Mouse (Mus musculus) forebrain, embryonic 13.5 days (tissue): Measurements from ENCODE around the gene Lysmd1. TPM values are rescaled to one million over a fixed set of nuclear protein-coding genes. Genes with fewer than 3 reads are reported as not detected.

Source experiments
- ATAC-seq: fragments of 200-750 bp; cut with Nextera tagmentation; 2 replicates; pipeline ENCODE4 v1.8.0; 2017
- H3K27ac ChIP-seq: fragments of 300-500 bp; sonication (generic); 2 replicates; pipeline ENCODE4 v1.5.1; 2015; ENCODE audit warnings: inconsistent platforms, mild to moderate bottlenecking, moderate library complexity
- H3K27me3 ChIP-seq: fragments of 300-500 bp; sonication (generic); 2 replicates; pipeline ENCODE4 v1.6.1; 2015; ENCODE audit warnings: mild to moderate bottlenecking, inconsistent platforms
- H3K36me3 ChIP-seq: fragments of 300-500 bp; sonication (generic); 2 replicates; pipeline ENCODE4 v1.6.1; 2015; ENCODE audit warnings: mild to moderate bottlenecking, inconsistent platforms; ENCODE audit not compliant: poor library complexity, severe bottlenecking
- H3K4me1 ChIP-seq: fragments of 300-500 bp; sonication (generic); 2 replicates; pipeline ENCODE4 v1.6.1; 2015; ENCODE audit warnings: inconsistent platforms
- H3K4me2 ChIP-seq: fragments of 300-500 bp; sonication (generic); 2 replicates; pipeline ENCODE4 v1.6.1; 2015; ENCODE audit warnings: inconsistent platforms, mild to moderate bottlenecking, moderate library complexity
- H3K4me3 ChIP-seq: fragments of 300-500 bp; sonication (generic); 2 replicates; pipeline ENCODE4 v1.5.1; 2015; ENCODE audit warnings: mild to moderate bottlenecking, inconsistent platforms
- H3K9ac ChIP-seq: fragments of 300-500 bp; sonication (generic); 2 replicates; pipeline ENCODE4 v1.6.1; 2015; ENCODE audit warnings: mild to moderate bottlenecking, inconsistent platforms
- H3K9me3 ChIP-seq: fragments of 300-500 bp; sonication (generic); replicated peaks from 2 replicates; pipeline ENCODE4 v1.6.1; 2016; ENCODE audit warnings: inconsistent platforms
- WGBS: fragments of 180-500 bp; shearing (Covaris S2); methylation state at CpG from one replicate; pipeline ENCODE4 v1.1.7; 2015; 5-methylcytosine and 5-hydroxymethylcytosine counted together
- microRNA-seq: library from miRNA; unstranded; fragments of <30 nt; microRNA quantifications from one replicate; pipeline ENCODE4, GENCODE M21; 2016
- polyA plus RNA-seq: library from polyadenylated mRNA; unstranded; fragments of >200 nt; fragmentation: Nextera tagmentation; extraction: Ambion mirVana; gene quantifications from 2 replicates; pipeline ENCODE4 v1.2.1, GENCODE M21; 2015

The Lysmd1 gene
- polyA plus RNA-seq, 1 experiment from 2014 or later, result 29.6 TPM

DNA sequence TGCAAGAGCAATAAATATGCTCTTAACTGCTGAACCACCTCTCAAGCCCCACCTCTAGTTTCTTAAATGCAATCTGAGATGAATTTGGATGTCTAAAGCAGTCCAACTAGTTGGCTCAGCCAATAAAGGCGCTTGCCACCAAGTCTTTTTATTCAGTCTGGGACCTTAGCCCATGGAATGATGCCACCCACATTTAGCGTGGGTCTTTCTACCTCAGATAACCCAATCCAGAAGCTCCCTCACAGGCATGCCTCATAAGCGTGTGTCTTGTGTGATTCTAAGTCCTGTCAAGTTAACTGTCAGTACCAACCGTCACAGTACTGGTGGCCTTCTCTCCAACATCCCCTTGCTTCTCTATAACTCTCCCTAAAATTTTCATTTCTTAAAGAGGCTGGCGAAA, 45.1 kb downstream of the Lysmd1 start:
- ATAC-seq, result no peak
- no peak overlapping the region for H3K27ac ChIP-seq
- no peaks in the 10 kb centered on the region for H3K9me3 ChIP-seq
- H3K4me3 ChIP-seq, result no peak overlapping the region
- H3K27me3 ChIP-seq, result peaks cover 5% of the 10 kb centered on the region
- H3K4me1 ChIP-seq, result peaks cover 2% of the 10 kb centered on the region; the same call in 1 of the 2 replicates
- 85% methylated on average over 5 of the region's 5 CpGs for WGBS
- H3K36me3 ChIP-seq, result peaks cover 9% of the 10 kb centered on the region
- H3K9ac ChIP-seq, result no peak overlapping the region
- H3K4me2 ChIP-seq, result no peak overlapping the region

DNA sequence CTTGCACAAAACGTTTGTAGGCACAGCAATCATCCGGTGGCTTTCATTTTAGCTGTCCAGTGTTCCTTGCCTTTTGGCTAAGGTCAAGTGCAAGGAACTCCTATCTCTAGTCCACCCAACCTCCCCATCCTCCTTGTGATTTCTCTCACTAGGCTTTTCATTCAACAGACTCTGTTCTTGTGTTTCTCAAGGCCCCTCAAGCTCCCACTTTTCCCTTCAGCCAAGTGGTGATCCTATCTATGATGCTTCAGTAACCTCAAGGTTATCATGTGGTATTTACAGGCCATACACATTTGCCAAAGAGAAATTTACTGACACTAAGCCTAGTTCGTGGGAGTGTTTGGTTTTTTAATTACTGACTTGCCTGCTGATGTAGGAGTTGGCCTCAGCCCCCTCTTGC, 46.0 kb downstream of the Lysmd1 start:
- H3K9ac ChIP-seq, result no peak overlapping the region
- H3K9me3 ChIP-seq, result no peaks in the 10 kb centered on the region
- H3K27ac ChIP-seq, result no peak overlapping the region
- 0 out of 2 replicates have a peak, but pooled peaks cover 3% of the 10 kb centered on the region for H3K27me3 ChIP-seq
- H3K4me2 ChIP-seq, result no peak overlapping the region
- no peak for ATAC-seq
- 75% methylated on average over 3 of the region's 3 CpGs for WGBS
- H3K4me1 ChIP-seq, result no peaks in the 10 kb centered on the region
- peaks cover 18% of the 10 kb centered on the region for H3K36me3 ChIP-seq
- no peak overlapping the region for H3K4me3 ChIP-seq

DNA sequence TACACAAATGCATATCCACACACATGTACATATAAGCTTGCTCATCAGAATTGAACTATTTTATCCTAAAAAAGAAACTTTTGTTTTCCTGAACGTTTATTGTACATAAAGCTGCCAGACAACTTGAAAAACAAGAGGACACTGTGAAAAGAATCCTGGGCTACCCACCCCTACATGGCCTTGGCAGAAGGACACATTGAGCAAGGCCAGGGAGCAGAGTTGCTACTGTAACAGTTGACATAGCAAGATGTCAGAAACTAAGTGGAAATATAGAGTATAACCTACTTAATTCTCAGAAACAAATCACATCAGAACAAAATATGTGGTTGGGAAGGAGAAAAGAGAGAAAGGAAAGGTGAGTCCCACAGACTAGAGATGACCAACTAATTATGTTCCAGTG, 48.0 kb downstream of the Lysmd1 start:
- ATAC-seq, result no peak
- no peak overlapping the region for H3K27ac ChIP-seq
- 59% methylated on average over 1 of the region's 1 CpGs for WGBS
- no peak overlapping the region for H3K4me2 ChIP-seq
- H3K4me1 ChIP-seq, result no peaks in the 10 kb centered on the region
- no peak overlapping the region for H3K4me3 ChIP-seq
- H3K27me3 ChIP-seq, result no peaks in the 10 kb centered on the region
- H3K36me3 ChIP-seq, result peaks cover 34% of the 10 kb centered on the region
- no peaks in the 10 kb centered on the region for H3K9me3 ChIP-seq
- no peak overlapping the region for H3K9ac ChIP-seq

DNA sequence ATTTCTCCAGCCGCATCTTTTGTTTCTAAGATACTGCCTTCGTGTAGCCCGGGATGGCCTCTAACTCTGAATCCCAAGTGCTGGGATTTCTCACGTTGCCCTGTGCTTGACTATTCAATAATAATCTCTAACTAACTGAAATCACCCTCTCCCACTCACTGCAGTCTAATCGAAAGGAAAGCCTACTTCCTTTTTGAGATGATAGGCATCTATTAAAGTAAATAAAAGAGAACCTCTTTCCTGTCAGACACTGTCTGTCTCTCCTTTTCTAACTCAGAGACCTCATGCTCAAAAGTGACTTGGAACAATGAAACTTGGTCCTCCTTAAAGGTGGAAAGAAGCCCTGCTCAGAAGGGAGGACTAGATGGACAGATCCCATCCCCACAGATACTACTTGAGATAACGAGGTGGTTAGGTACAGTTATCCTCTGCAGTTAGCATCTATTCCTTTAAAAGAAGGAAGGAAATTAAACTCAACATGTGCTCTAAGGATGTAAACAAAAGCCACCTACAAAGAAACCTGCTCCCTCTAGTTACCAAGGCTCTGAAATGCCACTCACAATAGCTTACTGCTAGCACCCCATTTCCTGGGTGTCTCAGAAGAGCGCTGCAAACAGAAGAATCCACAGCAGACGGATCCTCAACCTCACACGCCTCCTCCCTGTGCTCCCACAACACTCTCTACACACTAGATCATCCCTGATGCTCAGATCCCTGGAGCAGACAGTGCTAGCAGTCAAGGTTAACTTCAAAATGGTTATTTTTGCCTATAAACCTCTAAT, 51.1 kb downstream of the Lysmd1 start:
- no peak for ATAC-seq
- Histone ChIP-seq H3K27ac (no peak overlapping the region), H3K4me3 (no peak overlapping the region), H3K27me3 (no peaks in the 10 kb centered on the region), H3K4me2 (no peak overlapping the region), H3K4me1 (no peaks in the 10 kb centered on the region), H3K9ac (no peak overlapping the region), H3K9me3 (no peaks in the 10 kb centered on the region), H3K36me3 (peaks cover 65% of the 10 kb centered on the region)
- 87% methylated on average over 9 of the region's 9 CpGs for WGBS

DNA sequence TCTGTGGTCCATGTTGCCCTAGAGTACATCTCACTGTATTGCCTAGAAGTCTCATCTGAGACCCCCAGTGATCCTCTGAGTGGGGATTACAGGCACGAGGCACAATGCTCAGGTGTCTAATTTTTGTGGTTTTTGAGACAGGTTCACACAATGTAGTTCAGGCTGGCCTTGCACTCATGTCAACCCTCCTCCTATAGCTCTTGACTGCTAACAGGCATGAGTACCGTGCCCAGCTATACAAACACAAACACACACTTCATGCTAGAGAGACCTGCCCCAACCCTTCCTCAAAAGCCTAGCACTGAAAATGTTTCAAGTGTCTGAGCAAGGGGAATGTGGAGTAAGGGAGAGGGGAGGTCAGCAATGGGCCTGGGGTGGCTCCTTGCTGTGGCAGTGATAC, 52.2 kb downstream of the Lysmd1 start:
- Histone ChIP-seq H3K36me3 (peaks cover 72% of the 10 kb centered on the region), H3K9me3 (no peaks in the 10 kb centered on the region), H3K27me3 (no peaks in the 10 kb centered on the region), H3K27ac (no peak overlapping the region), H3K4me3 (no peak overlapping the region), H3K9ac (no peak overlapping the region), H3K4me1 (no peaks in the 10 kb centered on the region), H3K4me2 (no peak overlapping the region)
- ATAC-seq, result no peak
- 97% methylated on average over 2 of the region's 2 CpGs for WGBS

DNA sequence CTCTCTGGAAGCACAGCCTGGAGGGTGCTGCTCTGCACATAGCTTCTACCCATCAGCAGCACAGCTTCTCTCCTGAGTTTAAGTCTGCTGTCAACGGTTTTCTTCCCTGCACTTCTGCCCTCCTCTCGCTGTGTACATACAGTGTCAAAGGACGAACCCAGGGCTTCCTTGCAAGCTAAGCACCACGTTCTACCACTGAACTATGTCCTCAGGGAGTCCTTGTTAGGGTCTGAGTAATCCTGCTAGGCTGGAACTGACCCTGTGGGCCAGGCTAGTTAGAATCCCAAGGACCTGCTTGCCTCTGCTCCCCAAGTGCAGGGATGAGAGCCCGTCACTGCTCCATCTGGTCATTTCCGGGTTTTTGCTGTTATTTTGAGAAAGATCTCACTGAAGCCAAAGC, 53.0 kb downstream of the Lysmd1 start:
- H3K9me3 ChIP-seq, result no peaks in the 10 kb centered on the region
- no peak overlapping the region for H3K27ac ChIP-seq
- peaks cover 74% of the 10 kb centered on the region for H3K36me3 ChIP-seq
- no peak overlapping the region for H3K9ac ChIP-seq
- no peak for ATAC-seq
- WGBS, result 91% methylated on average over 6 of the region's 6 CpGs
- no peaks in the 10 kb centered on the region for H3K27me3 ChIP-seq
- H3K4me3 ChIP-seq, result no peak overlapping the region
- no peak overlapping the region for H3K4me2 ChIP-seq
- no peaks in the 10 kb centered on the region for H3K4me1 ChIP-seq

Small RNA genes lying within 50 kb of the gene (microRNA-seq; reads per million reads assigned to microRNA genes)
- gene Mir8099-1, result not detected

Other genes starting within 250 kb of the Lysmd1 start
- gene Psmb4, start 247.1 kb upstream of the Lysmd1 start, polyA plus RNA-seq, result 390 and 393 TPM in 2 replicates
- gene Selenbp1, start 201.0 kb upstream of the Lysmd1 start, polyA plus RNA-seq, result 7.6 and 9.0 TPM in 2 replicates
- gene Rfx5, start 180.0 kb upstream of the Lysmd1 start, polyA plus RNA-seq, result 4.3 TPM in 2 replicates
- gene Pi4kb, start 159.4 kb upstream of the Lysmd1 start, polyA plus RNA-seq, result 23.6 and 25.5 TPM in 2 replicates
- gene Zfp687, start 118.6 kb upstream of the Lysmd1 start, polyA plus RNA-seq, result 26.6 and 27.8 TPM in 2 replicates
- 299 and 311 TPM in 2 replicates for gene Psmd4, start 91.5 kb upstream of the Lysmd1 start, polyA plus RNA-seq
- gene Pip5k1a, start 27.2 kb upstream of the Lysmd1 start, polyA plus RNA-seq, result 20.4 and 20.6 TPM in 2 replicates
- 266 and 271 TPM in 2 replicates for gene Vps72, start 23.1 kb upstream of the Lysmd1 start, polyA plus RNA-seq
- 0.72 and 0.81 TPM in 2 replicates for gene Tmod4, start 9.6 kb upstream of the Lysmd1 start, polyA plus RNA-seq
- gene Scnm1, start 77 bp upstream of the Lysmd1 start, polyA plus RNA-seq, result 99.5 and 106 TPM in 2 replicates
- gene Tnfaip8l2, start 8.3 kb downstream of the Lysmd1 start, polyA plus RNA-seq, result 1.1 and 1.2 TPM in 2 replicates
- gene Sema6c, start 26.4 kb downstream of the Lysmd1 start, polyA plus RNA-seq, result 14.1 and 14.6 TPM in 2 replicates
- 7.7 and 8.5 TPM in 2 replicates for gene Gabpb2, start 83.8 kb downstream of the Lysmd1 start, polyA plus RNA-seq
- 92.3 and 96.3 TPM in 2 replicates for gene Cdc42se1, start 94.6 kb downstream of the Lysmd1 start, polyA plus RNA-seq
- 174 and 191 TPM in 2 replicates for gene Mllt11, start 98.1 kb downstream of the Lysmd1 start, polyA plus RNA-seq
- gene Gm128, start 107.5 kb downstream of the Lysmd1 start, polyA plus RNA-seq, result 0.19 and 0.38 TPM in 2 replicates
- gene Bnipl, start 117.1 kb downstream of the Lysmd1 start, polyA plus RNA-seq, result not detected in 2 replicates
- 39.6 and 40.0 TPM in 2 replicates for gene Mindy1, start 147.3 kb downstream of the Lysmd1 start, polyA plus RNA-seq
- gene Prune1, start 148.0 kb downstream of the Lysmd1 start, polyA plus RNA-seq, result 28.4 and 32.7 TPM in 2 replicates
- gene Anxa9, start 173.1 kb downstream of the Lysmd1 start, polyA plus RNA-seq, result 0.52 and 1.1 TPM in 2 replicates
- gene Cers2, start 180.7 kb downstream of the Lysmd1 start, polyA plus RNA-seq, result 98.4 and 103 TPM in 2 replicates
- 45.4 and 51.8 TPM in 2 replicates for gene Setdb1, start 223.1 kb downstream of the Lysmd1 start, polyA plus RNA-seq